Mouse (Mus musculus) stomach, postnatal 0 days (tissue): ENCODE results near the gene Ilf2.

Experiments
- CTCF ChIP-seq: IDR thresholded peaks from 2 replicates; pipeline ENCODE4 v1.5.1; 2016; ENCODE audit warnings: antibody characterized with exemption, low read depth, mild to moderate bottlenecking, moderate library complexity
- EP300 ChIP-seq: optimal IDR thresholded peaks from 2 replicates; pipeline ENCODE3; 2016; ENCODE audit warnings: antibody characterized with exemption

DNA sequence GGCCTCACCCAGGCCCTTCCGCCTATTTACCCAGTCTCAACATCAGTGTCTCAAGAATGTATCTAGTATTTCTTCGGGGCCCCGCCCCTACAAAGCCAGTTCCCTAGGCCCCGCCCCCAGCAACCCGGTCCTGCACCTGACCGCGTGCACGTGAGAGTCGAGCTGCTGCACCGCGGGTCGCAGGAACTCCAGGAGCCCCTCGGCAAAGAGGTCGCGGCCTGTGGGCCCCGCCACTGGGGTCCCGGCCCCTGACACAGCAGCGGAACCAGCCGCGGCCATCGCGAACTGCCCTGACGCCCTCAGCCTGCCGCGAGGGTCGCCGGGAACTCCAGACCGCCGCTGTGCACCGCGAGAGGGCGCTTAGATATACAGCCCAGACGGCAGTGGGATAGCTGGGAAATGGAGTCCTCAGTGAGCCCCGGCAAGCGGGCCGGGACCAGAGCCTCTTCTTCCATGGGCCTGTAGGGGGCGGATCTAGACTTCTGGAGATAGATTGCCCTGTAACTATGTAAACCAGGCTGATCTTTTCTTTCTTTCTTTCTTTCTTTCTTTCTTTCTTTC is 14.8 kb downstream of the Ilf2 start, which contains the start of gene Snapin:
- no peak for TF ChIP-seq EP300
- peak; percentile 89 for TF ChIP-seq CTCF
